Mouse (Mus musculus) lung, postnatal 0 days (tissue): Measurements from ENCODE around the gene Pik3c2a.

ENCODE experiments used
- CTCF ChIP-seq: IDR thresholded peaks from 2 replicates; pipeline ENCODE4 v1.5.1; 2016; ENCODE audit warnings: antibody characterized with exemption, mild to moderate bottlenecking
- EP300 ChIP-seq: IDR thresholded peaks from 2 replicates; pipeline ENCODE4 v1.6.1; 2016; ENCODE audit warnings: antibody characterized with exemption, mild to moderate bottlenecking, control low read depth

DNA sequence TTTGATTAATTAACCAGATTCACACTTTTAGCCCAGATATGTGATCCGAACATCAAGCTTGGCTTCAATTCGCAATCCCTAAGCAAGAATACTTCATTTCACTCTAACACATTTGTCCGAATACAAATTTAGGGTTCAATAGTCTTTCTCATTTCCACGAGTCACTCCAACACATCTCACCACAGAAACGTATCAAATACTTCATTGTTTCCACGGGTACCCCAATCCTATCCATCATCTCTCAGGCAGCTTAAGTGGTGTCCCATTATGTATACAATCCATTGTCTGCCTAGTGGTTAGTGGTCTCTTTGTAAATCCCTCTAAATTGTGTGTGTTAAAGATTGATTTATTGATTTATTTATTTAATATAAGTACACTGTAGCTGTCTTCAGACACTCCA lies 108.1 kb downstream of the Pik3c2a start:
- no peak for TF ChIP-seq CTCF
- no peak for TF ChIP-seq EP300
